Mouse (Mus musculus): Measurements from ENCODE around the gene Rasgef1b.

- TF ChIP-seq CTCF (IDR thresholded peaks at IDR 0.05; ENCODE audit: low read depth, low read length) (no peak), POLR2A (IDR thresholded peaks at IDR 0.05; ENCODE audit: extremely low read depth, insufficient read depth, low read length) (no peak)
These were observed 437.6 kb downstream of the Rasgef1b start for GRCm38 (mm10) chr5:99291084-99291830.

All from liver, adult 2 months (tissue).